Mouse (Mus musculus): ENCODE results near the gene Cfap54.

Gene Cfap54

DNA sequence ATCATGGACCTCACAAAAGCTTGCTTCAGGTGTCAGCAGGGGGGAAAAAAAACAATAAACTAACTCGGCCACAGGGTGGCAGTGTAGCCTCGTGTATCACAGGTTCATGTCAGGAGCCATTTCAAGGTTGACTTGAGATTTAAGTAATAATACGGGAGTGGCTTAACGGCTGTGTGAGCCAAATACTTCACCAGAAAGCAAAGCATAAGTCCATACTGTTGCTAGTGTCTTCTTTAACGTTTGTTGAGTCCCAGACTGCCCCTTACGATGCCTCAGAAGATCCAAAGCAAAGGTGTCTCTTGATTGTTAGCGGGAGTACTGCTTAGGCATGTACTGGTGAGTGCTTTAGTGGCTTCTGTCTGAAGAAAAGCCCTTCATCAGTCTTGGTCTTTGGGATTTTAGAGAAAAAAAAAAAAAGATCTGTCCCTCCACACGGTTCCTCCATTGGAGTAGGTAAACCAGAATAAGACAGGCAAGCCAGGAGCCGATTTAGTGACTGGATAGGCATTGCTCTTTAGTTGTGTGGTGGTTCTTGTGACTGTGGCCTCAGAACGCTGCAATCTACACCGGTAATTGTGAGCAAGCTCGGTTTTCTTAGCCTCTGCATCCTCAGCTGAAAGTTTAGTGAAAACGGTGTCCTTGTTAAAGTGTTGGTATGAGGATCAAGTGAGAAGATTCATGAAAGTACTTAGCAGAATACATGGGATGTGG lies 30.2 kb downstream of the Cfap54 start:
- peak; percentile 88 for DNase-seq

DNA sequence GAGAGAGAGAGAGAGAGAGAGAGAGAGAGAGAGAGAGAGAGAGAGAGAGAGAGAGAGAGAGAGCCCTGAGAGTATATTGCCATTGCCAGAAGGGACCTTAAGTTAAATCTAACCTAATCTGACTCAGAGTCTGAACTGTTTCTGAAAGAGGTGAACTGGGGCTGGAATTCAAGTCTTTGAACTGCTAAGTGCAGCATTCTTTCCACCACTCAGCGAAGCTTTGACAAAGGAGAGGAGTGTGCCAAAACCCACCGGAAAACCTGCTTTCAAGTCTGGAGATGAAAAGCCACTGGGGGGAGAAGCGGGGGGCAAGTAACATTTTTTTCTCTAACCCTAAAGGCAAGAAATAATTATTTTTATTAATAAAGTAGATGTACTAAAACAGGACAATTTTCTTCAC lies 30.8 kb downstream of the Cfap54 start:
- no peak for DNase-seq

DNA sequence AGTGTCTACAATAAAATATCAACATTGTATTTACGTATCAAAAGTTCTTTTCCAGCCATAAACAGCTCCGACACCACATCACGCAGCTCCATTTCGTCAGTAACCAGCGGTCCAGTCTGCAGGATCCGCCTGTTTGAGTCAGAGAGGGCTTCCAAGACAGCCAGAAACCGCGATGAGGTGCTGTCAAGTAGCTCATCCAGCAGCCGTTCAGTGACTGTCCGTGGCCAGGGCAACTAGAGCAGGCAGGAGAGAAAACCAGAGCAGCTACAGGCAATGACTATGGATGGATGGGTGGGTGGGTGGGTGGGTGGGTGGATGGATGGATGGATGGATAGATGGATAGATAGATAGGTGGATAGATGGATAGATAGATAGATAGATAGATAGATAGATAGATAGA lies 38.2 kb downstream of the Cfap54 start:
- DNase-seq: no peak

DNA sequence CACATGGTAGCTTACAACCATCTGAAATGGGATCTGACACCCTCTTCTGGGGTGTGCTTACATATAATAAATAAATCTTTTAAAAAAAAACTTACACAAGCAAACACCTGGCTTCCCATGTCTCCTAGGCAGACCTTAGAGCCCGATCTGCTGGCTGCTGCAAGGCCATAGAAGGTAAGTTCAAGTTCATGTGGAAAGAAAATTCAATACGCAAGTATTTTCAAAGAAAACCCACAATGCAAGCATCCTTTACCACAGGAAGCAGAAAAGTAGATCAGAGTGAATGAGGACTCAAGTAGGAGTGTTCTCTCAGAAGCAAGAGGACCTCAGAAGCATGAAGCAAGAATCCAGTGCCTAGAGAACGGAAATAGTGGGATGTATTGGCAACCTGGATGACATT lies 39.6 kb downstream of the Cfap54 start:
- no peak for DNase-seq

DNA sequence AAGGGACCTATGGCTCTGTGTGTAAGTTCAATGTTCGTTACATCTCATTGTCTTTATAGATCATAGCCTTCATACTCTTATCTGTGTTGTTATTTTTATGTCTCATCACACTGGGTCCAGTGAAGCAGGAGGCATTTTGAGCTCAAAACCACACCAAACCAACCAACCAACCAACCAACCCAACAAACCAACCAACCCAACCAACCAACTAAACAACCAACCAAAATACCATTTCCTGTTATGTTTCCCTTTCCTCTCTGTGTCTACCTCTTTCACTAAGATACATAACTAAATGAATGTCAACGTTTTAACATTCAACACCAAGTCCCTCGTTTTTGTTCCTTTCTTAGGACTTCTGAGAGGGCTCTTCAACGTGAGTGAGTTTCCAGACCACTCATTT lies 40.0 kb downstream of the Cfap54 start:
- no peak for DNase-seq

DNA sequence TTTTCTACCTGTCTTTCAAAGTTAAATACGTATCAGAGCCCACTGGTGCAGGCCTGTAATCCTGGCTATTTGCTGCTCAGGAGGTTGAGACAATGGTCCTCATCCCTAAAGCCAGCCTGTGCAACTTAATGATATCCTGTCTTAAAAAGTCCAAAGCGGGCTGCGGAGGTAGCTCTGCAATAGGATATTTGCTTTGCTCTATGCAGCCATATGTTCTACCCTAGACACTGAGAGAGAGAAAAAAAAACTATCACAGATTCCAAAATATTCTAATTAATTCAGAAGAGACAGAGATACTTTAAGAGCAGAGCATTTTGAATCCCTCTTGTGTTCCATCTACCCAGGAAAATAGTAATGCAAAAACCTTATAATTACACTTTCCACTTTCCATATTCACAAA lies 44.9 kb downstream of the Cfap54 start:
- DNase-seq: no peak

DNA sequence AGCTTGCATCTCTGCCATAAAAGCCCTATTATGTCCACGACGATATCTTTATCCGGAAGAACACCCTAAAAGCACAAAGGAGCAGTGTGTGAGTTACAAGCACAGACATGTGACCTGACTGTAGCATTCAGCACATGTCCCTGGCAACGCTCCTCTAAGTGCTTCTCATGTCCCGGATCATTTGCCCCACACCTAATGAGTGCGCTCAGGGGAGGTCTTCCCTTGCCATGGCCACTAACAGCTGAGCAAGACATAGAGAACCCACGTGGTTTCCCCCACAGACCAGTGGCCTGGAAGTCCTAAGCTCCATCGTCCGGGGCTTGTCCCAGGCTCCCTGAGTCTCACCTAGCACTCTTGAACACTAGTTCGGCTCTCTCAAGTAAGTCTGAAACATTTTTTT lies 45.9 kb downstream of the Cfap54 start:
- no peak for DNase-seq

DNA sequence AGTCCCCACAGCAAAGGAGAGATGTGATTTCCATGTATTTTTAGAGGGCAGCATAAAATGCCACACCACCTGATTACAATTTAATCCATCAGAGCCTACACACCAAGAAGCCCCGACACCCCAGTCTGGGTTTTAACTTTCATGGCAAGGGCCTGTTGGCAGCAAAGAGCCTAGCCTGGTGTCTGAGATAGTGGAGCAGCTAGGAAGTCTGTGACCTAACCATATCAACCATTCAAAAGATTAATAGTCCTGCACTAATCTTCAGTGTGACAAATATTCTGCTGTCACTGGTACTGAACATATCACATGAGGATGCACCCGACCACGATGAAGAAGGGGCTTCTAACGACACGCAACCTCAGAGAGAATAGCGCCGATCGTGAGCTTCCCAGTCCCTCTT lies 58.1 kb downstream of the Cfap54 start:
- no peak for DNase-seq

DNA sequence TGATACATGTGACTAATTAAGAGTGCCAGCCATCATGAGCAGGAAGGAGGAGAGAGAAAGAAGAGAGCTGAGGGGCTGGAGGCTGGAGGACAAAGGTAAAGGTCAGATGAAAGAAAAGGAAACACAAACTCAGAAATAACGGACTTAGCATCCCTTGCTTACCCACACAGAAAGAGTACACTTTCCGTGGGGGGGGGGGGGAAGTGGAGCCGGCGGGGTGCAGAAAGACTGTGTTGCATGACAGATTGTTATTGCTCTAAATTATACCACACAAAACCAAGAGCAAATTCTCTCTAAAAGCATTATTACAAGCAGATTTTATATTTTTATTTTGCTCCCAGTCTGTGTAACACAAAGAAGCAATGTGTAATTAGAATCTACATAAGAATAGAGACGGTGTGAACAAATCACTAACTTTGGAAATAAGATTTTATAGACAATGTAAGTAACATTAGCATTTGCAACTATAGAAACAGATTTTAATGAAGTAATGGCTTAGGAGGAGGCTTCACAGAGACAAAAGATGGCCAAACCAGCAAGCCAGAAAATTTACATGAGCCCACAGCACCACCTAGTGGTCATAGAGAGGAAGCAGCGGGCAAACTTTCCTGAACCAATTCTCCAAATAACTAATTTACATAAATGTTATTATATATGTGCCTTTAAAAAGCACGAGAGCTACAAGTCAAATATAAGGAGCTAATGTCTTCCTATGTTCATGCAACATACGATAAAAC lies 67.2 kb downstream of the Cfap54 start:
- DNase-seq: peak; percentile 74

DNA sequence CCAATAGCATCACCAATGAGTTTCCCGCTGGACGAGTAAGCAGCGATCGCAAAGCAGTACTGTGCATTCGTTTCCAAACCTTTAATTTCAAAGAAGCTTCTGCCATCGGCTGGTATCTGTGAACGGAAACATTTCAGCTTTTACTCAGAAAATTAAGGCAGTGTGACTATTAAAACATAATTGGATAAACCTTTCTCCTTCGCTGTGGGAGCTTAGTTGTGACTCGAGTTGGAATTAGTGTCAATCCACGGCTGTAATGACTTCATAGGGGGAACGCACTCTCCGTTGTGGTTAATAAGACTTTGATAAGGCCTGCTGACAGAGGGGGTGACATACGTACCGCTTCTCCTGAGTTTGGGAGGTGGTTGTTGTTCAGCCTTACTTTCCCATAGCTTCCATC lies 70.3 kb downstream of the Cfap54 start:
- no peak for DNase-seq

DNA sequence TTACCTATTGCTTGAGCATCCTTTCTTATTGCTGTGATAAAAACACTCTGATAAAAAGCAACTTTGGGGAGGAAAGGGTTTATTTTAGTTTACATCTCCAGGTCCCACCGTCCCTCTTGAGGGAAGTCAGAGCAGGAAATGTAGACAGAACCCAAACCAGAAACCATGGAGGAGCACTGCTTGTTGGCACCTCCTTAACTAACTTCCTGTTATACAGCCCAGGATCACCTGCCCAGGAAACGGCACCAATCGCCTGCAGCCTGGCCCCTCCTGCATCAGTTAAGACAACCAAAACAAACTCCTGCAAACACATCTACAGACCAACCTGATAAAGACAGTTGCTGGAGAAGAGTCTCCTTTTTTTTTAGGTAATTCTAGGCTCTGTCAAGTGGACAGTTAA lies 74.4 kb downstream of the Cfap54 start:
- DNase-seq: no peak

DNA sequence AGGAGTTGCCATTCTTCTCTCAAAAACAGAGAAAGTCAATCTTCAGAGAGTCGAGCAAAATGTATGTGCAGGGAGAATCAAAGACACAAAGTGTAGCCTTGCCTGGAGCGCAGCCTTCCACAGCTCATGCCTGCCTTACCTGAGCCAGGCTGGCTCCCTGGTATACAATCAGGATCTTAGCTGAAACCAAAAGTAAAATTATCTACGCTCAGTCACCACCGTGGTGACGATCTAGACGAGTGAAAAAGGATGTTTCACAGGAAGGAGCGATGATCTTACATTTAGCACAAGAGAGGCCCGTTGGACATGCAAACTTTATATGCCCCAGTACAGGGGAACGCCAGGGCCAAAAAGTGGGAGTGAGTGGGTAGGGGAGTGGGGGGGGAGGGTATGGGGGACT lies 75.0 kb downstream of the Cfap54 start:
- no peak for DNase-seq

DNA sequence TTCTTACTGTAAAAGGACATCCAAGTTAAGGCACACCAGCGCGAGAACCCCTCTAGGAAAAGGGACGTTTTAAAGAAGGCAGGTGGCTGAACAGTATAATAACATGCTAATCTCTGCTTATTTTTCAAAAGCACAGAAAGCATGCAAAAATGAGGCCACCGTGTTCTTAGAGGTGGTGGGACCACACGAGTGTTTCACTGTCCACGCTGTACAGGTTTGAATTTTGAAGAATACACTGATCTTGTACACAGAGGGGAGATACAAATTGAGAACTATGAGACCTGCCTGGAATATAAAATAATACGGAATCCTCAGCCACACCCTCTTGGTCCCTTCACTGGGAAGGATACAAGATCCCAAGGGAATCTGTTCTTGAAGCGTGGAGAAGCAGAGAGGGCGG lies 82.9 kb downstream of the Cfap54 start:
- no peak for DNase-seq

DNA sequence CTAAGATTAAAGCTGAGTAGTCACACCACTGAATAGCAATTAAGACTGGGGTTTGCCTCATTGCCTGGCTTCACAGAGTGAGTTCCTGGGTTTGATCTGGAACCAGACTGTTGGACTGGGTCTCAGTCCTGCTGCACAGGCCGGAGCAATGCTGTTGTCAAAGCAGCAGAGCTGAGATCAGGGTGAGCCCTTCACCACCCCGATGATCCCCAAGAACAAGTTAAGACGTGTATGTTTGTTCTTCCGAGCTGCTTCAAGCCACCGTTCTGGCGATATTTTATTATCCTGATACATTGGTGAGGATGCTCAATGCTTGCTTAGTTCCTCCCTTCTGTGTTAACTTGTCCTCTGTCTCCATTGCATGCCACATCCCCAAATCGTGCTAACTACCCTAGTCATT lies 86.2 kb downstream of the Cfap54 start:
- DNase-seq: no peak

DNA sequence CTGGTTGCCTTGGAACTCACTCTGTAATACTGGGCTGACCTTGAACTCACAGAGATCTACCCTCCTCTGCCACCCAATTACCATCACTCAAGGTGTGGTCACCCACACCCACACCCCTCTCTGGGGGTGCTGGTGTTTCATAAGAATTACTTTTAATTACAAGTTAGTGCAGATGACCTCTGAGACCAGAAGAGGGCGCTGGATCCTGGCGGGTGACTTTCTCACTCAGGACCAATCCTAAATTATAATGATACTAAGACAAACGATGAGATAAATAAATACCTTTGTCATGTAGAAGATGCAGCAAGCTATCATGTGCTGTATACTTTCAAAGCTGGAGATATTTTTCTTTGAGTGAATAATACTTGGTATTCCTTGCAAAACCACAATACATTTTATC lies 87.1 kb downstream of the Cfap54 start:
- DNase-seq: no peak

DNA sequence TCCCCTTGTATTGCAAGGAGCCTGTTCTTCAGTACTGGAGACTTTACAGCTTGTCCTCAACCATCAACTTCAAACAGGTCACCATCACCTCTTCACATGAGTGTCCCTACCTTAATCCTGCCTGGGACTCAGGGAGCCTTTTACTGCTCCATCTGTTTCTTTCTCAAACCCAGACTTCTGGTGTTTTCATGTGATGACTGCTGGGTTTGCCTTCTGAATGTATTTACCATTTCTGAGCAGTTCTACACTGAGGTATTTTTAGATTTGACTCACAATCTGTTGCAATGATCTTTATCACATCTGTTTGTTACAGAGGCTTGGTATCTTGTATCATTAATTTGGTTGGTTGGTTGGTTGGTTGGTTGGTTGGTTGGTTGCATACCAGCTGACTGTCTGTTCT lies 88.9 kb downstream of the Cfap54 start:
- no peak for DNase-seq

DNA sequence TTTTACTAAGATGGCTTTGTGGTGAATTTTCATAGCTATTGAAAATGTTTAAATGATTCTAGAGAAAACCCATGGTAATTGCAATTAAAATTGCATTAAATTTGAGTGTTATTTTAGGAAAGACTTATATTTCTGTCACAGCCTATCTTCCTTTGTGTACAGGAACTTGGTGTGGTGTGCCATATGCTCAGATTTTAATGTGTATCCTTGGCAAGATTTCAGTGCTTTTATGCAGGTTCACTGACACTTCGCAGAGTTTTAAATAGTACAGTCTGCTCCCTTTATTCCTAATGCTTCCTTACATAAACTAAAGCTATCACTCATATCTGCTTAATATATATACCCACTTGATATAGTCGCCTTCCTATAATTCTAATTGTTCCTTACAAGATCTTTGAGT lies 90.8 kb downstream of the Cfap54 start:
- DNase-seq: no peak

DNA sequence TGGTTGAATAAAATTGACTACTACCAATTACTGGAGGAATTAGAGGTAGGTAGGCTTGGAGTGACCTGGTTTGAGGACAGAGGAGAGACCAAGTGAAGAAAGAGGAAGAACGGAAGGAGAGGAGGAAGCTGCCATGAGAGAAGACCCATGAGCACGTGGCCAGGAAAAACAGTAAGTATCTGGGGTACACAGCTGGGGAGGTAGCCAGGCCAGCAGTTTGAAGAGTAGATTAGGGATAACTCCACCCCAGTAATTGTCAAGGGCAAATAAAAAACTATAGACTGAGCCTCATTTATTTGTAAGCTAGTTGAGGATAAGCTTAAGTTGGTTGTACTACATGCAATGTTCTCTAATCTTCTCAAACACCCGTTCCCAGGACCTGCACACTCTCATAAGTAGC lies 116.3 kb downstream of the Cfap54 start:
- DNase-seq: no peak

DNA sequence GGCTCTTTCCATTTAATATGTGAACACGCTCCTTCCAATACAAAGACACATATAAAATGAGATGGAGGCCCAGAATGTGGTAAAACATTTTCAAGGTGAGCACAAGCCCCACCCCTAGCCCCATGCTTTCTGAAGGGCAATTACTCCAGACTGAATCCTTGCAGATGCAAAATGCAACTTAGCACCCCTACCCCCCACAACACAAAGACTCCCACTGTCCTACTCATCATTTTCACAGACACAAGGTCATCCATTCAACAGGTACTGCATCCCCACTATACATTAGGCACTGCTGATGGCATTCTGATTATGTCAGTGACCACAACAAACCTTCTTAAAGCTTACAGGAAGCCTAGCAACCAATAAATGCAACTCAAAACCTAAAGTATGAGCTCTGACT lies 131.4 kb downstream of the Cfap54 start:
- DNase-seq: no peak

DNA sequence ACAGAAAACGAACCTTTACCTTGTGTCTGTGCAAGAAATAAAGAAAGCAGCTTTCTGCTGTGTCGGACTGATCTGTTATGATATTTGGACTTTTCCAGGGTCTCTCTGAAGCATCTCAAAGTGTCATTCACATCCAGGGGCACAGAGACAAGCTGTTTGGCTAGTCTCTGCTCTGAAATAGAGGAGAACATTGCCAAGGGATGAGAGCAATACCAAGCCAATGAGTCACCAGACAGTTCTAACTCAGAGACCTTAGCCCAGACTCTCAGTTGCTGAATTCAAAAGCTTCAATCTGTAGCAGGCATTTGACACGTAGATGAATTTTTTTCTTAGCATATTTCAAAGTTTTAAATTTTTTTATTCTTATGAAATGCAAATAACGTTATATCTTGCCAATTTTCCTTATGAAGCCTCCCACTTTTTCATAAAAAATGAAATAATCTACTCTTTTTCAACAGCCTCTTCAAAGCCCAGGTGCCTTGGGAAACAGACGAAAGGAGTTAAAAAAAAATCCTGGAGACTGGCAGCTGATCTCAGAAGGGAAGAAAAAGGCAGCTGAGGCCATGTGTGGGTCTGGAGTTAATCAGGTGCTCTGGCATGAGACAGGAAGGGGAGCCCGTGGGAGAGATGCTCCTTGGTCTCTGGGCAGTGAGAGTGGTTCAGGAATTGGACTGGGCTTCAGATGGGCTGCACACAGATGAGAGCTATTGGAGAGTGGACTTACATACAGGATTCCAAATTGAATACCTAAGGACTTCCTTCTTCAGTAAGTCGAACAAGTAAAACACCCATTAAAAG lies 138.4 kb downstream of the Cfap54 start:
- DNase-seq: no peak

DNA sequence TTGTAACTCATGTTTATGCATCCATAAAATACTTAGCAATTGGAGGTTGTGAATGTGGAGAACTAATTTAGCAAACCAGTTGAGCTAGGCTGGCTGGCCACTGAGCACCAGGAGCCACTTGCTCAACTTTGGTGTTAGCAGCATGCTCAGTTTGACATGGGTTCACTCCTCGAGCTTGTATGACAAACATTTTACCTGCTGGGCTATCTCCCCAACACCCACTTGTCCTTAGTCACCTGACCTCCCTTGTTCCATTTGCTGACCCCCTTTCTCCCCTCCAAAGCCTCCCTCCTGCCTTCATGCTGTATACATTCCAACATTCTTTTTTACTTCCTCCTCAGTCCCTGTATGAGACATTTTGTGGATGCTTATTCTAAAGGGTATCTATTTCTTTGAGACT lies 139.8 kb downstream of the Cfap54 start:
- no peak for DNase-seq

DNA sequence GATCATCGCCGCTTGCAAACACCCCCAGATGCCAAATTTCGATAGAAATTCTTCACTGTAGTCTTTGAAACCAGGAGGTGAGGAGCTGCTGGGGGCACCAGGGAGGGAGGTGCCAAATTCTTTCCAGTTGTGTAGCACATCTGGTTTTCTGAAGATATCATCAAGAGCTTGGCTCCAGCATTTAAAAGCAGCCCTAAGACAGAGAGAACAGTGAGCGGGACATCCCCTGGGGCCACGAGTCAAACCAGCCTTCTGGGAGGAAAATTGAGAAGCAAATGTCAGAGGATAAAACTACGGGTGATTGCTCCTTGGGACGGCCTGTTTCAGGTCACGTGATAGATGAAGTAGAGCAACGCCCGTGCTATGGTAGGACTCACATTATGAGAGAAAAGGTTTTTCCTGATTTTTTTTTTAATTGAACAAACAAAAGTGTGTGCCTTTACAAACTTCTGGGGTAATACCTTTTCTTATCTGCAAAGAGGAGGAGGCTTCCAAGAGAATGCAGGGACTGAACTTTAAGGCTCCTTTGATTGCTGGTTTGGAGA lies 143.6 kb downstream of the Cfap54 start:
- no peak for DNase-seq

DNA sequence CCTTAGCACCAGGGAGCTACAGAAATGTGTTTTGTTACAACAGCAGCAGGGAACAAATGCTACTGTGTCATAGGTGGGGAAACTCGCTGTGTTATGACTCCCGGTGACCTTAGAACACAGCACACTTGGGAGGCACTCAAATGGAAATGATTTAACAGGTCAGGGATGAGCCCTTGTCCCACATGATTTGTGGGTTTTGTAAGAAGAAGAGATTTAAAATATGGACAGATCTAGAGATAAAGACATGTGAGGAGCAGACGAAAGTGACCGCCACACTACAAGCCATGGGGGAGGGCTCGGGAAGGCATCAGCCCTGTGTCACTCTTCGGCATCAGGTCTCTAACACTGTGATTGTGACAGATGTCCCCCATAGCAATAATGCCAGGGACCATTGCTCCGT lies 144.3 kb downstream of the Cfap54 start:
- no peak for DNase-seq

DNA sequence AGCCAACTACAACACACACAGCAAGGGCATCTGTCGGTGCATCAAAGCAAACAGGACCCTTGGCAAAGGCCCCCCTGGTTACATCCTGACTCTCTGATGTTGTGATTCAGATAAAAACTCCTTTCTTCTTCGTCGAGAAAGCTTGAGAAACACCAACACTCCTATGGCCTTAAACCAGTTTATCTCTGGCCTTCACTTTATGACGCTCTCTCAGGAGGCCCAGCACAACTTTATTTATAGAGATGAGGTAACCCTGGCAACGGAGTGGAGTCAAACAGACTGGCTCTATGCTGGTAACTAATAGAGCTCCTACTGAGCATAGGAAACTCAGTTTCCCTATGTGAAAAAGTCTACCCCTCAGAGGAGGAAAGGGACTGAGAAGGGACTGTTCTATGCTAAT lies 146.9 kb downstream of the Cfap54 start:
- no peak for DNase-seq

All from lung, postnatal 36 days (tissue).